Mouse (Mus musculus) CD4-positive, CD25-positive, alpha-beta regulatory T cell, adult 4 months (primary cell): ENCODE measurements around the gene Nr5a2. TPM values are rescaled to one million over a fixed set of nuclear protein-coding genes. Genes with fewer than 3 reads are reported as not detected.

Source experiments
- ATAC-seq: one replicate; pipeline ENCODE4 v1.8.0; 2017
- polyA plus RNA-seq, 2 experiments: library from polyadenylated mRNA; unstranded; fragments of 100-300 nt; shearing (Covaris generic); gene quantifications; one replicate each; pipeline ENCODE4 v1.2.1; 2017

The Nr5a2 gene
- polyA plus RNA-seq, 2 experiments from 2014 or later = 0.07 TPM; not detected in 1

GRCm38 (mm10) chr1:136948511-136949275 is 11.6 kb downstream of the Nr5a2 start:
- ATAC-seq = no peak

- ATAC-seq = no peak
Measured at GRCm38 (mm10) chr1:136948127-136948422, 12.2 kb downstream of the Nr5a2 start.

GRCm38 (mm10) chr1:136947394-136948126 is 12.7 kb downstream of the Nr5a2 start:
- no peak for ATAC-seq

GRCm38 (mm10) chr1:136946806-136947393 is 13.3 kb downstream of the Nr5a2 start:
- no peak for ATAC-seq

GRCm38 (mm10) chr1:136946404-136946803 is 13.8 kb downstream of the Nr5a2 start:
- no peak for ATAC-seq

- ATAC-seq = no peak
Measured at GRCm38 (mm10) chr1:136945876-136946275, 14.4 kb downstream of the Nr5a2 start.

- no peak for ATAC-seq
Measured at GRCm38 (mm10) chr1:136945426-136945825, 14.8 kb downstream of the Nr5a2 start.

- ATAC-seq = no peak
Measured at GRCm38 (mm10) chr1:136940603-136941002, 19.6 kb downstream of the Nr5a2 start.

GRCm38 (mm10) chr1:136939220-136939619 is 21.0 kb downstream of the Nr5a2 start:
- no peak for ATAC-seq

- no peak for ATAC-seq
Measured at GRCm38 (mm10) chr1:136935960-136936324, 24.3 kb downstream of the Nr5a2 start.

GRCm38 (mm10) chr1:136935316-136935959 is 24.8 kb downstream of the Nr5a2 start:
- ATAC-seq = no peak

GRCm38 (mm10) chr1:136934051-136934450 is 26.2 kb downstream of the Nr5a2 start:
- ATAC-seq = no peak

- ATAC-seq = no peak
Measured at GRCm38 (mm10) chr1:136931026-136931425, 29.2 kb downstream of the Nr5a2 start.

- ATAC-seq = no peak
Measured at GRCm38 (mm10) chr1:136929743-136930142, 30.5 kb downstream of the Nr5a2 start.

- ATAC-seq = no peak
Measured at GRCm38 (mm10) chr1:136927428-136927827, 32.8 kb downstream of the Nr5a2 start.

- no peak for ATAC-seq
Measured at GRCm38 (mm10) chr1:136926026-136926425, 34.2 kb downstream of the Nr5a2 start.

- no peak for ATAC-seq
Measured at GRCm38 (mm10) chr1:136920089-136920488, 40.2 kb downstream of the Nr5a2 start.

GRCm38 (mm10) chr1:136918791-136919190 is 41.5 kb downstream of the Nr5a2 start:
- no peak for ATAC-seq

GRCm38 (mm10) chr1:136915438-136915837 is 44.8 kb downstream of the Nr5a2 start:
- ATAC-seq = no peak

- no peak for ATAC-seq
Measured at GRCm38 (mm10) chr1:136911996-136912395, 48.3 kb downstream of the Nr5a2 start.

- ATAC-seq = no peak
Measured at GRCm38 (mm10) chr1:136911594-136911860, 48.7 kb downstream of the Nr5a2 start.

GRCm38 (mm10) chr1:136910741-136911593 is 49.3 kb downstream of the Nr5a2 start:
- ATAC-seq = no peak

- ATAC-seq = no peak
Measured at GRCm38 (mm10) chr1:136910144-136910543, 50.1 kb downstream of the Nr5a2 start.
